Mouse (Mus musculus) megakaryocyte, embryonic 14.5 days (primary cell): Measurements from ENCODE around the gene Arf1.

ENCODE experiments used
- FLI1 ChIP-seq: IDR thresholded peaks from 2 replicates; pipeline ENCODE4 v1.6.1; 2012; ENCODE audit warnings: low read length, inconsistent platforms, mixed read lengths
- GATA1 ChIP-seq: IDR thresholded peaks from 3 replicates; pipeline ENCODE4 v1.6.1; 2012; ENCODE audit warnings: mixed read lengths, low read length, inconsistent platforms, borderline replicate concordance

GRCm38 (mm10) chr11:59174189-59174838 is 53.8 kb downstream of the Arf1 start:
- TF ChIP-seq FLI1: no peak
- no peak for TF ChIP-seq GATA1
